Mouse (Mus musculus): ENCODE data around the gene Macrod2.

The Macrod2 gene

DNA sequence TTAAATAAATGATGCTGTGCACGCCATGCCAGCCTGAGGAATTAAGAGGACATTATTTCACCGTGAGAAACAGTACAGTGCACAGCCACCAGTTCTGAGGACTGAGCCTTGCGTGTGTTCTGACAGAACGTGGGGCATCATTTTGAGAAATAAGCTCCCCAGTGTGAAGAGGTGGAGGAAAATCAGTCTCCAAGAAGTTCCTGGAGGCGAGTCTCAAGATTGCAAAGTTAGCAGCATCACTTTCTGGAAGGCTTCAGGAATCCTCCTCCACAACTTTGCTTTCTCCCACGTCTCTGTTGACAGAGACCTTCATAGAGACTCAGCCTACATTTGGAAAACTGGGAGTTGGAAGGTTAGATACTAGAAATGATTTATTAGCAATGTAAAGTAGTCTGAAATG lies 932.2 kb downstream of the Macrod2 start:
- DNase-seq = no peak

DNA sequence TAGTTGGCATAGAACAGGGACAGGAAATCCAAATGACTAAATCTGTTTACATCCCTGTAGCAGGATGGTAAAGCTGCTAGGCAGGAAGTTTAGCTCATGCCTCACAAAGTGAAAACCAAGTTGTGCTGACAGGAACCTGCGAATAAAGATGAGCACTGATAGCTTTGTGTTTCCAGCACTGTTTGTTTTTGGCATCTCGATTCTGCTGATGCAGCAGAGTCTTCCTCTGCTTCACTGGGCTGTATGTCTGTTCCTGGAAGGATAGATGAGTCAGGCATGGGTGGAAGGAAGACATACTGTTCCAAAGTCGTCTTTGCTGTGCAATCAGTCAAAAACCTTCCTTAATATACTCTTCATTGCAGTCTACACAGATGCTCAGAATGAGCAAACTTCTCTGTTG lies 942.6 kb downstream of the Macrod2 start:
- DNase-seq = peak; percentile 48

DNA sequence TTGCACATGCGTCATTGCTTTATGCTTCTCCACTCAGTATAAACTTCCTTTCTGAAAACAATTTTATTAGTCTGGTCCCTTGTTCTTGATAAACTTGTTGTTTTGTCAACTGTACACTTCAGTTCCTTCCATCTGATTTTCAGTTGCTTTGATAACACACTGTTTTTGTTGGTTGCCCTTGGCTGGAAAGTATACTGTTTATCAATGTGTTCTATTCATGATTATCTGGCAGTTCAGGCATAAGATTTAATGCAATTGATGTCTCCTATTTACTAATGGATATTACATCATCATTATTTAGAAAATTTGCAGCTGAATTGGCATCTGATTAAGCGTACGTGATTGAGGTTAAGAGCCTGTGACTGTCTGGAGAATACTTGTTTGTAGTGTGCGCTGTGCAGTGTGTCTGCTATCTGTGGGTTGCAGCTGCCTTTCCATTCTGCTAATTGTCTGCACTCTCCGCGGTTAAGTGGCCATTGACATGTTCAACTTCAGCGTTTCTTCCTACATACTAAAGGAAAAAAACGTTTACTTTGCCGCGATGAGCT lies 949.0 kb downstream of the Macrod2 start:
- DNase-seq = peak; percentile 21

DNA sequence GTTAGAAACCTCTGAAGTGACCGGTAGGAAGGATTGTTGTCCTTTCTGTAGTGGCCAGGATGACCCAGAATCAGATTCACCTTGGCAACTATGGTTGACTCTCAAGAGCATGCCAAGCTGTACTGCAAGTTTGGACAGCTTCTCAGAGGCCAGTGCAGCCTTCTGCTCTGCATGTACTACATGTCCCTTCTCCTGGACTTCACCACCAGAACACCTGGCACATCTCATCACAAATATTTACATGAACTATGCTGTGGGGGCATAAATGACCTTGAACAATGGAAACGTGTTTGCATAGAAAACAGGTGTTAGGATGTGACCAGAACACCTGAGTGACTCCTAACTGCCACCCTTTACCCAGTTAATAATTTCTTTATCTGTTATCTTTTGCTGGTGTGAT lies 957.5 kb downstream of the Macrod2 start:
- DNase-seq = no peak

DNA sequence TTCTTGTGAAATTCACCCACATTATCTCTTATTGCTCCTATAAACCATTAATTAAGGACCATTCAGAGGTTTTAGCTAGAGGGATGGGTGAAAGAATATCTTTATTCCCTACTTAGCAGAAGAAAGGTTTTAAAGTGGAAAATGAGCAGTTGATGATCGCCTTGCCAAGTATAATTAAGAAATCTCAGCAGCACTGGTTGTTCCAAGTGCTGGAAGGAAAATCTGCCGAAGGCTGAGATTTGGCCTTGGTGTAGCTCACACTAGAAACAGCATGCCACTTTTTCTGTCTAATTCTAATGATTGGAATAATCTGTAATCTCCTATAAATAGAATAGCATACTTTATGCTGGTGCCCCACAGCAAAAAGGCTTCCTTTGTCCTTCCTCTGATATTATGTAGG lies 993.5 kb downstream of the Macrod2 start:
- DNase-seq = no peak

DNA sequence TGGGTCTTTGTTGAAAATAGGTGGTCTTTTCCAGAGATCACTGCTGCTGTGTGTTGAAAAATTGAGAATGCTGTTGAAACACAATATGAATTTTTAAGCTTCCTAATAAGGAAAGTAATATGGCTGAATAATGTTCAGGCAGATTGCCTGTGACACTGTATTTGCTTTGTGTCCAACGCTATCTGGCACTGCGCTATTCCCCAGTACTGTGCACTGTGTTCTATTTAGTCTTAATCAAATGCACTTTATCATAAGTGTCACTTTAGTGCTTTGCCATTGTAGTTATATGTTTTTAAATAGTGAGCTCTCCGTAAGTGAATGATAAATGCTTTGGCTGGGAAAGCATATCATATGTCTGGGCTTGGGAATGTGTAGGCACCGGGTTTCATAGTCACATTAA lies 996.1 kb downstream of the Macrod2 start:
- DNase-seq = no peak

DNA sequence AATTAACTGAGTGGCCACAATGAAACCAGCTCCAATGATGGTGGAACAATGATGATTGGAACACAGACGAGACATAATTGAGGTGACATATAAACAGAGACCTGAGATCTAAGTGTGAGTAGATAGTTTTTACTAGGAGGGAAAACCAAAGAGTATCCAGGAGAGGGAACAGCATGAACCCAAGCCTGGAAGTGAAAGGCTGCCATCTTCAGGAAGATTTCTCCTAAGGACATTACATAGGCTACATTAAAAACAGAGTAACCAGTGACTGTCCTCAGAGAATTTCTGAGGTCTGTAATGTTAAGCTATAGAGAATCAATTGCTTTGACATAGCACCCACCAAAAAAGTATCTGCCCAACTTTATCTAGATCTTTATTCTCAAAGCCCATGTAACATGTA lies 999.7 kb downstream of the Macrod2 start:
- DNase-seq = peak; percentile 58

DNA sequence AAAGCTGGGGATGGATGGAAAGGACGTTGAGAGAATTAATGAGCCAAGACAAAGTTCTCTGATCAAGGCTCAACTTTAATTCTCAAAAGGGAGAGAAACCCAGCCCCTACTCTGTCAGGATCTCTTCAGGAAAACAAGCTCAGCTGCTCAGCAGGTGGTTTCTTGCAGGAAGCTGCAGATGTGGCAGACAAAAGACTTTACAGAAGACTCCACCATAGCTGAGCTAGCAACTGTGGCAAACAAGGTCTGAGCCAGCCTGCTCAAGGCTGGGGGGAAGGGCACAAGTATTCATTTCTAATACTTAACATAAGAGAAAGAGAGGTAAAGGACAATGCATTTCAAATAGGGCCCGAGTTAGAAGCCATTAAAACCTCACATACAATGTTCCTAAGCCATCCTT lies 1013.7 kb downstream of the Macrod2 start:
- DNase-seq = no peak

DNA sequence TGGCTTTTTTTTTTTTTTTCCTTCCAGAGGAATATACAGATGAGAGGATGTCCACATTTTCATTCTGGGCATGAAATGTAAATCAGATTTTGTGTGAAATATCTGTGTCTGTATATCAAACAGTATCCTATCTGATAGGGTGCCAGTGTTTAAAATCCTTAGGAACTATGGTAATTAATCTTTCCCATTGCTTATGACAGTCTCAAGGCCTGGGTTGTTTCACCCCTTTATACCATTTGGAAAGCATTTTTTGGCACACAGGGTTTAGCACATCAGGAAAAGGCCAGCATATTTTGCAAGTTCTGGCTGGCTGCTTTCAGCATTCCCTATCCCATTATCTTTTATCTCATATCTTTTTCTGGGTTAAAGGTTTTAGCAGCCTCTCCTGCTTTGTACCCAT lies 1021.3 kb downstream of the Macrod2 start:
- DNase-seq = no peak

DNA sequence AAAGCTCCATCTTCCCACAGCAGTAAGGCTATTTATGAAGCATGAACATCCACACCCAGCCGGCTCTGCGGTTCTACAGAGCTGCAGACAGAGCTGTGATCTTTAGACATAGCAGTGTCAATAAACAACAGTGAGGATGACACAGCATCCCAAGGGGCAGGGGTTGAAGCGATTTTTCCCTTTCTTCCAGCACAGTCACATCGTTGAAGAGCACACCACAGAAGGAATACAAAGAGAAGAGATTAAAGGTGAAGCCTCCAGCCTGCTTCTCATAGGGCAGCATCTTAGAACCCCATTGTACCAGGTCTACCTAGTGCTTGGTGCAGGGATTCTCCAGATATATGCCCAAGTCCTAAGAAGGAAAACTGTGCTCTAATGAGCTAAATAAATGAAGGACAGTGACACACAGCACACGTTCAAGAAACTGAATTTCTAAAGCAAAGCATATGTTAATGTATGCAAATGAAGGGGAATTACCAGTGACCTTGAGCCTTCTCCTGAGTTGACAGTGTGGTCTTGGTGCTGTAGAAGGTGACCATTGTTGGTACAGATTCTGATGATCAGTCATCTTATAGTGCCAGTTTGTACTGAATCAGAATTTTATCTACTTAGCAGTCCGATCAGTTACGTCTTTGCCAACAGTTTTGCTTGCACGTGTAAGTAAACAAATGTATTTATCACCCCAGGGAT lies 1021.9 kb downstream of the Macrod2 start:
- no peak for DNase-seq

DNA sequence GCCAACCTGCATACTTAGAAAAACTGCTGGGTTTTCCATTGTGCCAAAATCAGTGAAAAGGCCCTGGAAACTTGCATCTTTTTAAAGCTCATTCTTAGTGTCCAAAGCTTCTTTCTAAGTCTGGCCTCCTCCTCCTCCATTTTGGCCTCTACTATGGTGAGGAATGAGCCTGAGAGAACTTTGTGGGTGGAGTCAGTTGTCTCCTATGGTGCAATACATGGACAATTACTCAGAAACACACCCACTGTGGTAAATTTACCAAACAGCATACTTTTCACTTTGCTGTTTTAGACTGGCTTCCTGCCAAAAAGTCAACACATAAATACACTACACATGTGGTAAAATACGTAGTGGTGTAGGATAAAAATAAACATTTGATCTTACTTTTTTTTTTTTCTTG lies 1024.7 kb downstream of the Macrod2 start:
- no peak for DNase-seq

DNA sequence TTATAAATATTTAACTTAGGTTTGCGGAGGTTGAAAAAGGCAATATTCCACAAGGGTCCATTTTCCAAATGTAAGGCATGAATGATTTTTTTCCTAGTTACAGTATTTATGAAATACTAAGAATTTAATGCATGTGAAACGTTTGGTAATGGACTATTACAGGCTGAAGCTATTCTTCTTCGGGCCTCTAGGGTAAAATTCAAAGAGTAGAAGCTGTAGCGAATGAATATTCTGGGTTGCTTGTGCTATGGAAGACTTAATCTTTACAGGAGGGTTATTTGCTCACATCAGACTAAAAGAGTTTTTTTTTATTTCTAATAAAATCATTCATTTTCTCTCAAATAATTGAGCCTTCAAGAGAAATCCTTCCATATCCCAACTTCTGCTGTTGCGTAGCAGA lies 1039.0 kb downstream of the Macrod2 start:
- no peak for DNase-seq

DNA sequence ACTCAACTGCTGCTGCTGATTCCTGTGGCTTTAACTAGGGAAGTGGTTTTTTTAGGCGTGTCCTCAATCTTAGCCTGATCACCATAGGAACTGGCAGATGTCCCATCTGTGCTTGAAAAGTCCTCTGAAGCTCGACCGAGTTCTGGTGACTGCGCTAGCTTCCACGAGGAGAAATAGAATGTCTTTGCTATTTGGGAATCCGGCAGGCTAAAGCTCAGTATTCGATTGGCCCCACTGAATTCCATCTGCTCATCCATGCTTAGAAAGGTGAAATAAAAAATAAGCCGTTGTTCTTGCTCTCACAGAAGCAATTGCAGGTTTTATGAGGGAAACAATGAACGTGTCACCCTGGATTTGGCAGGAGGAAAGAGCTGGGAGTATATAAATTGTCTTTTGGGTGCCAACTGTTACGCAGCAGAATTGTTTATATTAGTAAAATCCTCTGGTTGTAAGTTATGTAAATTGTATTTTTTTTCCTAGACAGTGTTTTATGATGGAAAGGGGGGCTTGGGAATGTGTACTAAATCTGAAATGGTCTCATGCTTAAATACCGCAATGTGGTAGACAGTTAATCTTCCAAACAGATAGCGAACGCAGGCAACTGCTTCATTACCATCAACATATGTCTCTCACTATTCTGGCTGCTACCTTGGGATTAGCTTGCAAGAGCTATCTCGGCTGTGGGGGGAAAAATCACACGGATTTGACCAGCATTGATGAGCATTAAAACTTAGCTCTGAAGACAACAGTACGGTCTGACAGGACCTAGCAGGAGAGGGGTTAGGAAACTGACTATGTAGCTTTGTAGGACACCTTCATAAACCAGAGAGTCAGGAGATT lies 1039.8 kb downstream of the Macrod2 start:
- DNase-seq = peak; percentile 43

DNA sequence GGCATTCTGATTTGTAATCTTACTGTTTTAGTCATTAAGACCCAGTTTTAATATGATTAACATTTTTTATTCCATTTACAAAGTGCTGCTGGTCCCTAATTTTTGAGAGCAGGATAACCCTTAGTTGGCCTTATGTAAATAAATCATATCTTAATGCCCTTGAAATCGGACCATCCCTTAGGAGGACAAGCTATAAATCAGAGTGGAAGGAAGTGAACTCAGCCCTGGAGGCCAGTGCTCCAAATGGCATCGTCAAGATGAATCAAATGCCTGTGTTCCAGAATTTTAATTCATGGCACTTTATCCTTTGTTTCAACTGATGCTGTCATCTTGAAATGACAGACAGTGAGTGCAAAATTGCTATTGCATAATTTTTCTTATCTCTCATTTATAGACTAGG lies 1046.8 kb downstream of the Macrod2 start:
- DNase-seq = no peak

DNA sequence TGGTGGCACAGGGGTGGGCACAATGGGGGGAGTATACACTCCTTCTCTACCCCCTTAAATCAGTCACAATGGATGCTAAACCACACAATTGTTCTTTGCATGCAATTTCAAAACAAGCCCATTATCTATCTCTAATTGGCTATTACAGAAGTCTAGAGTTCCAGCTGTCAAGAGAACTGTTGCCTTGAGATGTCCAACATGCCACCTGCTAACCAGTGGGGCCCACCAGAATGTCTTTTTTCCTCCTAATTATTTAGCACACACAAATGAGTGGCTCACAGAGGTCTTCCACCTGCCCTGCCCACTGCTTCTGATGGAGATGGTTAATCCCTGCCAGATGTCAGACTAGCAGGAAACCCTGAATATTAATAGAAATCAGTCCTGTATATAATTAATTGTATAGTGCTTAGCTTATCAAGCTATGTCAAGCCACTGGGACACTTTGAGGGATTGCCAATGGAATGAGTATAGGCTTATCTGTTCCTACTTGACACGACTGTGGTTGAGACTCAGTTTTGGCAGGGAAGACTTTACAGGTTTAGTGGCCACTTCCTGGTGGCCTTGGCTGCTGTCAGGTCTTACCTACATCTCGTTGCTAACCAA lies 1054.1 kb downstream of the Macrod2 start:
- no peak for DNase-seq

DNA sequence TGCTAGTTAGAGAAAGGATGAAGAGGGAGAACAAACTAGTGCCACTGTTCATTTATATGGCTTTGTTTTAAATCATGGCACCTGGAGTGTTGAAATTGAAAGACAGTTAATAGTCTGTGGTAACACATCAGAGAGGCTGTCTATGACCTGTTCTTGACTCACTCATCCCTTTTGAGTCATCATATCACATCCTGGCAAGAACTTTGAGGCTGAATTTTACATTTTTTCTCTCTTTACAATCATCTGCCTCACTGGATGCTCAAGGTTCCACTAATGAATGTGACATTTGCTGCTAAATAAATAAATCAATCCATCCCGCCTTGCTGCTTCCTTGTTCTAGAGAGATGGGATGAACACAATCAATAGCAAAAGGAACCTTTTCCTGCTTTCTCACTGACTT lies 1068.8 kb downstream of the Macrod2 start:
- no peak for DNase-seq

DNA sequence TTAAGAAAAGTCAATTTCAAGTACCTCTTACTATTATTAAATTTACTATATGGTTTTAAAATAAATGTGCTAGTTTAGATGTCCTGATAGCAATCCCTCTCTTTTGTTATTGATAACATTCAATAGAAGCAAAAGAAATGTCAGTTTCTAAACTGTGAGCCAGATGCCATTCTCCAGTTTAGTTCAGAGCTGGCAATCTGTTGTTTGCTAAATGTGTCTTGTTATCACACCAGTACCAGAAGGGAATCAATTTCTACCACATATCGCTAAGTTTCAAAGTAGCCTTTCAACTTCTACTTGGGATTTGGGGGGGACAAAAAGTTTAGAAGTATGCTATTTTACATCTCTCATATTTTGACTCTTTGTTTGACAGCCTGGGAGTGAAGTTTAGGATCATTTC lies 1077.7 kb downstream of the Macrod2 start:
- no peak for DNase-seq

DNA sequence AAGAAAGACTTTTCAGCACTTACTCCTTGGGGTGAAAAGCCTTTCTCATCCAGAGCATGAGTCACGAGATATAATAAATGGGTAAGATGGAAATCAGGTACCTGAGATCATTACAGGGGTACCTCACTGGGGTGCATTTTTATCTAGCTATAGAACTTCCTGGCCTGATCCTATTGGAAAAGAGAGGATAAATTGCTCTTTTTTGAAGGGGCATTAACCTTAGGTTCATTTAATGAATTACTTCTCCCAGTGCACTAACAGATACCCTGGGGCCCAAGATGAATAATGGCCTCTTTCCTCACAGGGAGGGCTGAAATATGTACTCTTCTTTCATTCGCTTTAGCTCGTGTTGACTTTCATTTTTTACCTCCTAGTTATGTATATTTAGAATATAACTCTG lies 1082.5 kb downstream of the Macrod2 start:
- DNase-seq = no peak

DNA sequence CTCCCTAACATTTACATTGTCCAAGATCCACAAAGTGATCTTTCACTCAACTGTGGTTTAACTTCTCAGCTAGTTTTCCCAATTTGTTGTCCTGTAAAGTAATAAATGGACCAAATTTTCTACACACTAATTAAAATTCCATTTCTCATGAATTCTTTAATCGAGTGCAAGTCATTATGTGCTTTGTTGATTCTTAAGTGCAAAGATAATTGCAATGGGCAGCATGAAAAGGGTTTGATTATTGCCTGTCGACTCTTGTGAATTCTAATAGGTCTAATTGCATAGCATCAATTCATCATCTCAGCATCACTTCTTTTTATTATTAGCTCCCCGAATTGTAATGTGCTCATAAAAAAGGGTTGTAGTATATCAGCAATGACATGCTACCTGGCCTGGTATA lies 1095.4 kb downstream of the Macrod2 start:
- DNase-seq = no peak

DNA sequence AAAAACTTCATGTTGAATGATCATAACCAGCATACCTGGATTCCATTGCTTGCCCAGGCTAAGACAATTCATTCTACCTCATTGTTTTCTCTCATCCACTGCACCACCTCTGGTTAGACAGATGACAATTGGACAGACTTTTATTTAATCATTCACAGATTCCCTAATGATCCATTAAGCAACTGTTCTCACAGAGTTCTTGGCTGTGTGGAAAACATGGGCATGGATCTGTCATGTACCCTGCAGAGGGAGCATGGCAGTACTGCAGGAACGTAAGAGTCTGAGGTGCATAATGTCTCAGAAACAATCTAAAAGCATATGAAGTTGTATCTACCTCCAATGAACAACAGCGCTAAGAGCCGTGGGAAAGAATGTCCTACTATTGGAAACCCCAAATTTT lies 1110.3 kb downstream of the Macrod2 start:
- DNase-seq = no peak

DNA sequence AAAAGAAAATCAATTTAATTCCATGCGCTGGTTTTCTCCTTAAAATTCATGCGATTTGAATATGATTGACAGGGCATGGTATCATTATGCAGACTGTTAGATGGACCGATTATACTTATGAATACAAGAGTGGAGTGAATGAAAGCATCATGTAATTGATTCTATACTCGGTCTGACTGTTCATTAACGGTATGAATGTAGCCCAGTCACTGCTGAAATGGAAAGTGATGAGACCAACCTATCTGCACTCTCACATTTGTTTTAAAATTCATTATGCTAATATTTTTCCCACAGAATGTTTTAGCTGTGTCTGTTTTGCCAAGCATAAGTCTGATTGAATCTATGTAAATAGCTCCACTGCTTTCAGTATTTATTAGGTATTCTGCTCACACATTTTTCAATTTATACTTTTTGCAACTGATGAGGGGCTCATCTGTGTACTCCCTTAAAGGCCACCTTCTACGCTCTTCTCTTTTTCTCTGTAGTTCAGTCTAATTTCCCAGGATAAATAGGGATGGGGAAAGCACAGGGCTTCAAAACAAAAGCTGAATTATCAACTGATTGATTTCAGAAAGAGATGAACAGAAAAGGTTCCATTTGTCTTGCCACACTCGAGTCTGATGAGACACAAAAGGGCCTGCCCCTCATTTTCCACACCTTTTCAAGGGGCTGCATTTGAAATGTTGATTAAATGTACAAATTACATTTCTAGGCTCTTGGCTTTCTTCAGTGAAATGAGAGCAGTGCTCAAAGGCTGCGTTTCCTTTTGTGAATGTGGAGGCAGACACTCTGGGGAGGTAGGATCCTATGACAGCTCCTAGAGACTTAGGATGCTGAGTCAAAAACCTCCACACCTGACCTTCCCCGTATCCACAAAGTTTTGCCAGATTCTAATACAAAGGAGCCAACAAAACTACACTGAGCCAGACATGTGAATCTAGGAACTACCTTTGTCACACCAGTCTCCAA lies 1113.1 kb downstream of the Macrod2 start:
- no peak for DNase-seq

DNA sequence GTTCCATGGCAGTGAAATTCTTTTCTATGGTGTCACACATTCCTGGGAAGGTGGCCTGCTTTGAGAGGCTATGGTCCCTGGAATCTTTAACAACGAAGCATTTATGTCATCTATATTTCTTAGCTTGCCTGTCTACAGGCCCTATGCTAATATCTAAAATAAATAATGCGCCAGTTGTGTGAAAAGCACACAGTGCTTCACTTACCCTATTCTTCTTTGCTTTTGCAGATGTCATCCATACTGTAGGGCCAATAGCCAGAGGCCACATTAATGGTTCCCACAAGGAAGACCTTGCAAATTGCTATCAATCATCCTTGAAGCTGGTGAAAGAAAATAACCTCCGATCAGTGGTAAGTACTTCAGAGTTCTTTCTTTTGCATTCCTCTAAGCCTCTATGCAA lies 1119.9 kb downstream of the Macrod2 start:
- no peak for DNase-seq

DNA sequence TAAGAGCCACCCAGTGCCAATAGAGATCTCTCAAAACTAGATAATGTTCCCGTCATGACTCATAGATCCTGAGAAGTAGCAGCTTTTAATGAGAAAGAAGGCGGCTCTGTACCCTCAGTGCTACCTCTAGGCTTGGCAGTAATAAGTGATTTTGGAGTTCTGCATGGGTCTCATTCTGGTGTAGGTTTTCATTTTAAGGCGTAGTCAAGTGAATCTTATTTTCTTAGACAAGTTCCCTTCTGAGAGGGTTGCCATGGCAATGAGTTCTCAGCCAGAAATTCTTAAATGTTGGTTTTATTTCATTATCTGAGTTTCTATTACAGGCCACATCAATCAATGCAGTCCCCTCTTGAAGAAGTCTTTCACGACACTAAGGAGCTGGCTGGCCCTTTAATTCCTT lies 1127.0 kb downstream of the Macrod2 start:
- DNase-seq = no peak
